Mouse (Mus musculus) adrenal gland, postnatal 0 days (tissue): ENCODE data around the gene Kcng4. TPM values are rescaled to one million over a fixed set of nuclear protein-coding genes. Genes with fewer than 3 reads are reported as not detected.

ENCODE experiments used
- polyA plus RNA-seq: library from polyadenylated mRNA; unstranded; fragments of >200 nt; fragmentation: Nextera tagmentation; extraction: Ambion mirVana; gene quantifications from 2 replicates; pipeline ENCODE4 v1.2.1, GENCODE M21; 2015

Kcng4 gene
- polyA plus RNA-seq: 0.72 and 0.85 TPM in 2 replicates

DNA sequence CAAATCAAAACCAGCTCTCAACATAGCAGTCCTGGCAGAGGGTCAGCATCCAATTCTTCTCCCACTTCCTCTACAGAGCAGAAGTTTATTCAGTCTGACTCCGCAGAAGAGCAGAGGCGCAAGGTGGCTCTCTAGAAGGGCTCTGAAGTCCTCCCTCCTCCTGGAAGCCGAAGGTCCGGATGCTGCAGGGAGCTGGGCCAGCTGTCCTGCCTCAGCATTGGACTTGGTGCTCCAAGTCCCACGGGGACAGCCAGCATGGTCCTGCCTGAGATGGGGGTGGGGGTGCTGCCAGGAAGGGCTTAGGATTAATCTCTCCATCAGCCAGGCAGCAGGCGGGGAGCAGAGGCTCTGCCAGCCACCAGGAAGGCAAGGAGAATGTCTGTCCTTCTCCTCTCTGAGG lies at the start of gene Kcng4:
Kcng4 (minus strand) TSS at position 303 of the 400 bp plus-strand sequence.

DNA sequence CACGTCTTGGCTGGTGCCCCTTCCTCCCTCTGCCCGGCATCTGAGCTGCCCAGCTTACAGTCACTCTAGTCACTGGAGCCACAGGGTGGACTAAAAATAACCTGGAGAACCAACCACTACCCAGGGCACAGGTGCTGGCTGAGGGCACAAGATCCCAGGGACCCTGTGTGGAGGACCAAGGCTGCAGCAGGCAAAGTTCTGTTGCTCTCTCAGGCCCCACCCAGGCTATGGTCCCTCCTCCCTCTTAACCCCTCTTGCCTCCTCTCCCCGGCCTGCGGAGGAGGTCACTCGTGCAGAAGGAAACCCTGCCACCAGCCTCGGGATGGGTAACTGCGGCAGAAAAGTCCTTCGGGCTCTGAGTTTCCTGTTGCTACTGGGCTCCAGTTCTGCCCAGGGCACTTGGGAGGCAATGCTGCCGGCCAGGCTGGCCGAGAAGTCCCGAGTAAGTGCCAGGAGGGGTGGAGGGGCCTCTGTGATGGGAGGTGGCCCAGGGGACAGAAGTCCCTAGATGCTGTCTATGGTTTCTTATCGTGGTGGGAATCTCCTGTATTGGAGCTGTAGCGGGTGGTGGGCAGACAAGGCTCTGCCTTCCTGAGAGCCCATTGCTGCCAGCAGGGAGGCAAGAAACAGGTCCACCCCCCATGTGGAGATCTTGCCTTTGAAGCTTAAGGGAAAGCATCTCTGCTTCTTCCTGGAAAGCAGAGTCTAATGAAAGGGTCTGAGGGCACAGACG lies 30.9 kb upstream of the Kcng4 start, which contains the start of gene Wfdc1:
Wfdc1 (plus strand) TSS at position 147 of the 733 bp plus-strand sequence.

DNA sequence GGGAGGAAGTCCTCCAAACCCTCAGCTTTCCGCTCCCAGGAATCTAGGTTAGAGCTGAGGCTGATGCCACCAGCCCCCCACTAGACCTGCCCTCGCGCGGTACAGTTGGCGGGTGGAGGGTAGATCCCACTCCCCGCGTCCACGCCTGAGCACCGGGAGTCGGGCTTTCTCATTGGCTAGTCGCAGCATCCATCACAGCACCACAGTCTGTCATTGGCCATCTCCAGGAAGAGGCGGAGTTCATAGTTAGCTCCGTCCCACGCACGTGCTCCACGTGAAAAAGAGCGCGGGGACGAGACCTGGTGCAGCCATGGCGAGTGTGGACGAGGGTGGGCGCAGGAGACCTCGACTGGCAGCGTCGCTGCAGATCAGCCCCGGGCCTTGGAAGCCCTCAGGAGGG lies 23.0 kb downstream of the Kcng4 start, which contains the start of gene Adad2:
Adad2 (plus strand) TSS at position 277 of the 400 bp plus-strand sequence.

DNA sequence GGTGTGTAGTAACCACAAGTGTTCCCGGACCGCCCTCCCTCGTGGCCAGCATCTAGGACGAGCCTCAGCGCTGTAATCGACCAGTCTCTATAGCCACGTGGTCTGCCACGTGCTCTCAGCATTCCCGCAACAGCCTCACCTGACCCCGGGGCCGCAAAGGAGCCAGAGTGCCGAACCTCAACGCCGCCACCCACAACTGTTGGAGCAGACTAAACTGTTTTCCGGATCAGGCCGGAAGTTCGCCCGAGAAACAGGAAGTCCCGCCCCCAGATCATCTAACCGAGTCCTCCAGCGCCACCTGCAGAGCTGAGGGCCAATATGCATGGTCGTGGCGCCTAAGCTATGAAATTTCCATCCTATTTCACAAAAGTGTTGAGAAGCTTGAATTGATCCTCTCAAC lies 30.5 kb downstream of the Kcng4 start, which contains the start of gene Taf1c:
Taf1c (minus strand) TSS at position 227 of the 400 bp plus-strand sequence.

DNA sequence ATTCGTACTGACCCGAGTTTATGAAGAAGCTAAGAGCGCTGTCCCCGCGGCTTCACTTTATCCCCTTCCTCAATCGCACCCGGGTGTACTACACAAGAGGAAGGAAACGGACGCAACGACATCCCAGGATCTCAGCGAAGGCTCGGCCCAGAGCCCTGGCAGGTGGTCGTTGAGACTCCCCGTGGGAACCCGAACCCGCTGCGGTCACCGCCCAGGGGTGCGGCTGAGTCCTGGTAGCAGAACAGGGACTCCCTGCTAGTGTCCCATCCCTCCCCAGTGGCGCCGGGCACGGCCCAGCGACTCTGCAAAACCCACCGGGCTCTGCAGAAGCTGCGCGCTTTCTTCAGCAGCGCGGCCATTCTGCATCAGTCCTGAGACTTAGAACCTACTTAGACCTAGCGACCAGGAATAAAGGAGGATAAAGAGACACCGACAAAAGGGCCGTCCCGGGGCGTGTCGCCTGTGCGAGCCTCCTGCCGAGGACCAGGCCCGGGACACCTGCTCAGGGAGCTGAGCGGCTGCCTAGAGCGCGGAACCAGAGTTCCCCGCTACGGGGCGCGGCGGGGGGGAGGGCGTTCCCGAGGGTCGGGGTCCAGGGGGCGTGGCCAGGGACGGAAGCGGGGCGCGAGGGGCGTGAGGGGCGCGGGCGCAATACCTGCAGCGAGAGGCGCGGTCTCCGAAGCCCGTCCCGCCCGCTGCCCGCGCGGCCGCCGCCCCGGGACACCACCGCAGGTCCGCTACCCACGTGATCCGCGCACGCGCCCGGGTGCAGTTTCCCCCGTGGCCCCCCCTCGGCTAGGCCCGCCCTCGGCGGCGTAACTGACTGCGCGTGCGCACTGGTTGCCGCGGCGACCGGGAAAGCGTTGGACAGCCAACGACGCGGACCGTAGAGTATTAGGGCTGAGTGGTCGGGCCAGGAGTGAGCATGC lies 60.8 kb downstream of the Kcng4 start, which contains the start of the genes Hsdl1 and Dnaaf1:
Hsdl1 (minus strand) TSS at position 747 of the 929 bp plus-strand sequence.
Dnaaf1 (plus strand) TSS at position 799 of the 929 bp plus-strand sequence.

Other genes starting within 250 kb of the Kcng4 start
- 22.4 and 36.1 TPM in 2 replicates for gene Mlycd, start 240.8 kb downstream of the Kcng4 start, polyA plus RNA-seq
- 17.6 and 43.7 TPM in 2 replicates for gene Osgin1, start 201.6 kb downstream of the Kcng4 start, polyA plus RNA-seq
- 3.4 and 10.8 TPM in 2 replicates for gene Necab2, start 189.0 kb downstream of the Kcng4 start, polyA plus RNA-seq
- gene Slc38a8, start 134.0 kb downstream of the Kcng4 start, polyA plus RNA-seq: 0.14 and 0.19 TPM in 2 replicates
- gene Mbtps1, start 76.9 kb downstream of the Kcng4 start, polyA plus RNA-seq: 54.4 and 67.3 TPM in 2 replicates
- 28.0 and 28.8 TPM in 2 replicates for gene Hsdl1, start 60.5 kb downstream of the Kcng4 start, polyA plus RNA-seq
- not detected in 2 replicates for gene Dnaaf1, start 60.4 kb downstream of the Kcng4 start, polyA plus RNA-seq
- 4.7 and 6.8 TPM in 2 replicates for gene Taf1c, start 30.5 kb downstream of the Kcng4 start, polyA plus RNA-seq
- not detected in 2 replicates for gene Adad2, start 22.9 kb downstream of the Kcng4 start, polyA plus RNA-seq
- gene Wfdc1, start 30.7 kb upstream of the Kcng4 start, polyA plus RNA-seq: 24.1 and 64.3 TPM in 2 replicates
- gene Atp2c2, start 64.3 kb upstream of the Kcng4 start, polyA plus RNA-seq: 0.17 and 0.25 TPM in 2 replicates
- gene Tldc1, start 142.7 kb upstream of the Kcng4 start, polyA plus RNA-seq: 9.2 and 13.6 TPM in 2 replicates
- gene Cotl1, start 204.9 kb upstream of the Kcng4 start, polyA plus RNA-seq: 49.0 and 57.4 TPM in 2 replicates
- gene Klhl36, start 226.6 kb upstream of the Kcng4 start, polyA plus RNA-seq: 13.9 and 17.5 TPM in 2 replicates